9 mouse cellular contexts compared by ENCODE assay signal in genomic region chr5:108549137-108549488, GRCm38 (mm10). TPM values are rescaled to one million over a fixed set of nuclear protein-coding genes. Genes with fewer than 3 reads are reported as not detected.
A peak's percentile ranks its signal among the peaks of the same experiment; 100 is the strongest.
DNase-seq lines count a peak whose midpoint lies in the region; ATAC-seq and TF ChIP-seq lines count a peak whose summit lies in the region.
"Had no signal": no experiment of that assay in that cellular context is flagged by ENCODE, and none has a peak within 500 bp of the region (broad histone marks: within the 10 kb centered on the region; RNA-seq: fewer than 3 reads in every experiment).

No protein-coding gene starts in this region.

- 10% methylated on average over 7 of the region's 7 CpGs for WGBS in heart, embryonic 14.5 days
- 12% methylated on average over 7 of the region's 7 CpGs for WGBS in forebrain, postnatal 0 days
- WGBS in midbrain, embryonic 11.5 days: 14% methylated on average over 7 of the region's 7 CpGs

- no peak for TF ChIP-seq CTCF in cortical plate, adult 2 months (IDR thresholded peaks at IDR 0.05; ENCODE audit: extremely low read depth, insufficient read depth, low read length)
- no peak for TF ChIP-seq CTCF in forebrain, postnatal 0 days (IDR thresholded peaks at IDR 0.05; ENCODE audit: low read depth)

- H3K4me2 ChIP-seq in heart, embryonic 14.5 days (ENCODE audit: low read length): peak overlapping the region; percentile 66
- peak overlapping the region; percentile 85 for H3K4me2 ChIP-seq in forebrain, postnatal 0 days (ENCODE audit: low read depth)
- H3K4me2 ChIP-seq in midbrain, embryonic 11.5 days: peak overlapping the region; percentile 83

- no peaks in the 10 kb centered on the region for H3K36me3 ChIP-seq in heart, embryonic 14.5 days (ENCODE audit: control insufficient read depth, insufficient read depth, low read length)
- 0 out of 2 replicates have a peak, but pooled peaks cover 2% of the 10 kb centered on the region for H3K36me3 ChIP-seq in forebrain, postnatal 0 days (ENCODE audit: insufficient read depth)
- no peaks in the 10 kb centered on the region for H3K36me3 ChIP-seq in midbrain, embryonic 11.5 days (ENCODE audit: control insufficient read depth, insufficient read depth, low read length)

- H3K27ac ChIP-seq in heart, embryonic 14.5 days (replicated peaks in 1 of 2; ENCODE audit: control insufficient read depth in 1 of 2, insufficient read depth in 1 of 2, low read depth in 2 of 2, low read length in 2 of 2): no peak overlapping the region
- no peak overlapping the region for H3K27ac ChIP-seq in cortical plate, adult 2 months (ENCODE audit: insufficient read depth, low read length)
- 0 out of 2 replicates have a peak overlapping the region, but pooled peaks have one; percentile 67 for H3K27ac ChIP-seq in forebrain, postnatal 0 days (ENCODE audit: low read depth, low read length)
- no peak overlapping the region for H3K27ac ChIP-seq in midbrain, embryonic 11.5 days (ENCODE audit: low read depth, low read length)
- H3K27ac ChIP-seq: macrophage had no signal

- peak overlapping the region in 1 of 2 experiments; percentile 29; a peak in 2 of 4 replicates for H3K4me3 ChIP-seq in heart, embryonic 14.5 days (ENCODE audit: control insufficient read depth in 1 of 2, insufficient read depth in 1 of 2, low read depth in 1 of 2, low read length in 2 of 2)
- H3K4me3 ChIP-seq in cortical plate, adult 2 months (ENCODE audit: insufficient read depth, low read length): peak overlapping the region; percentile 97
- peak overlapping the region; percentile 73 for H3K4me3 ChIP-seq in forebrain, postnatal 0 days (ENCODE audit: low read depth, low read length)
- peak overlapping the region; percentile 44 for H3K4me3 ChIP-seq in midbrain, embryonic 11.5 days (ENCODE audit: low read depth, low read length)

- no peak for ATAC-seq in heart, embryonic 14.5 days (ENCODE audit: insufficient number of reproducible peaks, insufficient read depth, low FRiP score, low read depth)
- ATAC-seq in forebrain, postnatal 0 days: no peak
- no peak for ATAC-seq in midbrain, embryonic 11.5 days (ENCODE audit: low FRiP score)
- ATAC-seq in activated CD4-positive, CD25-positive, alpha-beta regulatory T cell, adult 4 months: no peak

- peaks cover 4 to 11% of the 10 kb centered on the region in 2 experiments; a peak in 3 of 4 replicates for H3K4me1 ChIP-seq in heart, embryonic 14.5 days (ENCODE audit: control insufficient read depth in 2 of 2, insufficient read depth in 2 of 2, low read length in 2 of 2)
- peaks cover 7% of the 10 kb centered on the region for H3K4me1 ChIP-seq in cortical plate, adult 2 months (ENCODE audit: control insufficient read depth, insufficient read depth, low read length)
- H3K4me1 ChIP-seq in forebrain, postnatal 0 days (ENCODE audit: insufficient read depth): peaks cover 8% of the 10 kb centered on the region
- H3K4me1 ChIP-seq in midbrain, embryonic 11.5 days (ENCODE audit: control insufficient read depth, insufficient read depth, low read length): peaks cover 5% of the 10 kb centered on the region; the same call in 1 of the 2 replicates

- no peak for DNase-seq in heart, postnatal 10 days
- DNase-seq in forebrain, postnatal 0 days: no peak
- peak; percentile 90 for DNase-seq in midbrain, embryonic 11.5 days (ENCODE audit: low spot score, missing footprints)
- DNase-seq in spleen, postnatal 36 days (ENCODE audit: low spot score in 2 of 2): no peak
- DNase-seq in layer of hippocampus, postnatal 10 days (ENCODE audit: low spot score in 2 of 2): no peak

- no peak overlapping the region for H3K9ac ChIP-seq in heart, embryonic 14.5 days (ENCODE audit: low read length)
- H3K9ac ChIP-seq in forebrain, postnatal 0 days: peak overlapping the region; percentile 82
- peak overlapping the region; percentile 55 for H3K9ac ChIP-seq in midbrain, embryonic 11.5 days (ENCODE audit: low read length)

- intact Hi-C loops in heart, postnatal 10 days (cut with DNase I): no loop called here

- peaks cover 42% of the 10 kb centered on the region for H3K27me3 ChIP-seq in heart, embryonic 14.5 days (ENCODE audit: control insufficient read depth, insufficient read depth, low read length)
- peaks cover 3% of the 10 kb centered on the region; the same call in 1 of the 2 replicates for H3K27me3 ChIP-seq in forebrain, postnatal 0 days (ENCODE audit: insufficient read depth, low read length)
- peaks cover 24% of the 10 kb centered on the region for H3K27me3 ChIP-seq in midbrain, embryonic 11.5 days (ENCODE audit: control insufficient read depth, insufficient read depth, low read length)

- TF ChIP-seq POLR2A in cortical plate, adult 2 months (IDR thresholded peaks at IDR 0.05; ENCODE audit: extremely low read depth, insufficient read depth, low read length): no peak

- H3K9me3 ChIP-seq in heart, embryonic 14.5 days (ENCODE audit: control insufficient read depth, low read length): no peaks in the 10 kb centered on the region
- no peaks in the 10 kb centered on the region for H3K9me3 ChIP-seq in forebrain, postnatal 0 days (ENCODE audit: low read length)
- no peaks in the 10 kb centered on the region for H3K9me3 ChIP-seq in midbrain, embryonic 11.5 days (ENCODE audit: control insufficient read depth, low read length)

RNA-seq across cellular contexts. Expression of gene Cplx1, which starts 0.7 kb away (rescaled TPM):
- 0.44 and 1.1 TPM in 2 replicates for polyA plus RNA-seq in heart, embryonic 14.5 days (2014; fragmentation: Nextera tagmentation; extraction: Ambion mirVana)
- total RNA-seq in heart, postnatal 10 days (2021): under 1 TPM in 1 of 2 experiments, not detected in 1; 0.38 TPM
- polyA plus RNA-seq in cortical plate, adult 2 months (2012; rRNA removed): 339 and 354 TPM in 2 replicates
- total RNA-seq in forebrain, postnatal 0 days (2014; rRNA removed): 38.1 and 51.1 TPM in 2 replicates
- polyA plus RNA-seq in forebrain, postnatal 0 days (2015; fragmentation: Nextera tagmentation; extraction: Ambion mirVana): 146 and 168 TPM in 2 replicates
- polyA plus RNA-seq in midbrain, embryonic 11.5 days (2014; fragmentation: Nextera tagmentation; extraction: Ambion mirVana): 7.4 and 8.7 TPM in 2 replicates
- polyA plus RNA-seq in activated CD4-positive, CD25-positive, alpha-beta regulatory T cell, adult 4 months (2017; shearing (Covaris generic)): not detected
- 100 to 1,000 TPM; 396 to 463 TPM for total RNA-seq in layer of hippocampus, postnatal 10 days (2021)
- polyA plus RNA-seq: macrophage had no signal

Comparison
In these comparisons a context has a peak if more than half of its experiments do, and no peak if none do; other contexts are left out.
1. RNA of gene Cplx1, which starts 0.7 kb away (polyA plus RNA-seq): 339 to 354 TPM in cortical plate, adult 2 months and 146 to 168 TPM in forebrain, postnatal 0 days; 7.4 to 8.7 TPM in midbrain, embryonic 11.5 days, 0.44 to 1.1 TPM in heart, embryonic 14.5 days and not detected in activated CD4-positive, CD25-positive, alpha-beta regulatory T cell, adult 4 months; every median in the first group is over 10 times any median in the second.
2. Peak in every context shown above with its lines, with median percentiles within 50 percentile points of each other: H3K4me2 ChIP-seq.